Mouse (Mus musculus) hematopoietic stem cell, adult 5-6 weeks (primary cell): Measurements from ENCODE around the gene Gm5751. TPM values are rescaled to one million over a fixed set of nuclear protein-coding genes. Genes with fewer than 3 reads are reported as not detected.
"Not testable (repeated sequence)": the region's sequence is repeated elsewhere in the genome, so short reads cannot be mapped to it uniquely, and the experiment has no call there.

Experiments used
- ATAC-seq, 2 experiments: fragments of 125-278 bp in 1 of 2; replicated peaks in 1 of 2; 2 replicates each; pipeline ENCODE4 v1.8.0; 2016 to 2017; ENCODE audit warnings: inconsistent platforms in 2 of 2, mild to moderate bottlenecking in 2 of 2, moderate number of reproducible peaks in 2 of 2, low read depth in 1 of 2, moderate TSS enrichment in 1 of 2; ENCODE audit not compliant: low FRiP score in 2 of 2, poor library complexity in 2 of 2, severe bottlenecking in 2 of 2, insufficient read depth in 1 of 2, low TSS enrichment in 1 of 2
- total RNA-seq: library from RNA; stranded (forward); fragments of 172-1452, 232-1000 nt; gene quantifications from 2 replicates; pipeline ENCODE4 v1.2.3, GENCODE M21; 2017

Gm5751 gene
- total RNA-seq, result not detected in 2 replicates

DNA sequence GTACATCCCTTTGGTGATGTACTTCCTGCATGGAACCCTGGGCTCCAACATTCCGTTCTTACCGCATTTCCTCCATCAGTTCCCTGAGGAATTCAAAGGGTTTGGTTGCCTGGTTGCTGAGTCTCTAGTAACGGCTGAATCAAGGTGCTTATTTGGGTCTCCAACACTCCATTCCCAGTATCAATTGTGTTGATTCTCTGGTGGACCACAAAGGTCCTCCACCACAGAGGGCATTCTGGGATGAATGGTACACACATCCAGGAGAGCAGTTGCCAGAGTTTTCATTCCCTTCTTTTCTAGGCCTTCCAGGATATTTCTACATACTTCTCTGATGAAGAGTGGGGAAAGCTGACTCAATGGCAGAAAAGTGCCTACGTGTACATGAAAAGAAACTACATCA, at the start of gene Gm5751:
Gm5751 (plus strand) TSS at position 301 of the 400 bp plus-strand sequence.
- ATAC-seq, result not testable (repeated sequence)

DNA sequence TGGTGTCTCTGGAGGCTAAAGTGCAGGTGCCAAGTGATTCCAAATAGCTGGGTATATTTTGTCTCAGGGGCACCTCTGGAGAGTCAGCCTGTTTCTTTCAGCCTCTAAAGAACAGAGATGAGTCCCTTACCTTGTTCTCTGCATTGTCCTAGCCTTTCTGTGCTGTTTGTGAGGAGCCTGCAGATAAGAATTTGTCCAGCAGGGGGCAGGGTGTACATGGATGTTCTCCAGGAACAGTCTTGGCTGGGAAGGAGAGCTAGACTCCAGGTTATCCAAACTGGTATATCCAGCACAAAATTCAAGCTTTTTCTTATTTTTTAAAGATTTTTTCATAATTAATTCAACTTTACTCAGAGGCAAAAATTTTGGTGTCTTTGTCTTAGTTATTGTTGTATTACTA, 42.0 kb upstream of the Gm5751 start:
- ATAC-seq, result no peak

- no peak for ATAC-seq
These were observed 30.4 kb upstream of the Gm5751 start, which contains the start of gene Gm6592 for GRCm38 (mm10) chrX:8843694-8844093. Gene Gm6592 (plus strand): TSS chrX:8843994.

DNA sequence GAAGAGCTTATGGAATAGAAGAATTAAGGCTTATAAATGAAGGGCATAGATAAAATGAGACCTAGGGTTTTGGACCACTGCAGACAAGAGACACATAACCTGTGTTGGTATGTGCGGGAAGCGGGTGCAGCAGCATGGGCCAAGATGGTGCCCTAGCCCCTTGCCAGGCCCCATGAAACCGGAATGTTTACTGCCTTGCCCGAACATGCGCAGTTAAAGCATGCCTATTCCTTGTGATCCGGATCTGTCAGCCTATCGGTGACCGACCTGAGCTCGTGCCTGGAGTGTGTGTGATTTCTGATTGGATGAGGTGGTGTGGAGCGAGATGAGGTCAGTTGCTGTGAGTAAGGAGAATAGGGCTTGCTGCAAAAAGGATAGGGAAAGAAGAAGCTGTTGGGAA, 21.6 kb upstream of the Gm5751 start:
- no peak for ATAC-seq

DNA sequence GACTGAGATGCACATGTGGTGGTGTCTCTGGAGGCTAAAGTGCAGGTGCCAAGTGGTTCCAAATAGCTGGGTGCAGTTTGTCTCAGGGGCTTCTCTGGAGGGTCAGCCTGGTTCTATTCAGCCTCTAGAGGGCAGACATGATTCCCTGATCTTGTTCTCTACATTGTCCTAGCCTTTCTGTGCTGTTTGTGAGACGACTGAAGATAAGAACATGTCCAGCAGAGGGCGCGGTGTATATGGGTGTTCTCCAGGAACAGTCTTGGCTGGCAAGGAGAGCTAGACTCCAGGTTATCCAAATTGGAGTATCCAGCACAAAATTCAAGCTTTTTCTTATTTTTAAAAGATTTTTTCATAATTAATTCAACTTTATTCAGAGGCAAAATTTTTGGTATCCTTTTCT, 9.7 kb upstream of the Gm5751 start:
- ATAC-seq, result peak; percentile 58 to 62; a peak in 2 of 4 replicates

DNA sequence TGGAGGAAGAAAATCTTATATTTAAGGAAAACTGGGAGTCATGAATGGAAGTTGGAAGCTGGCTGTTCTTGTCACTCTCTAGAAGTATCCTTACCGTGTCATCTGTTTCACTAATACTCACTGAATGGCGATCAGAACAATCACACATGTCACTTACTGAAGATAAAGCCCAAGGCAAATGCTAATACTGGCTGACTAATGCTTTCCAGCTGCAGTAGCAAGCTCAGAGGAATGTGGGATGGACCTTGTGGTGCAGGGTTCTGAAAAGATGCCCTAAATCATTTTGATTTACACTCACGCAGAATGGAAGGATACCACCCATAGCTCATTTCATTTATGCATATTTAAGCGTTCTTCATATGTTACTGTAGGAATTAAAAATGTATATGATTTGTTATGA, 10.3 kb downstream of the Gm5751 start:
- ATAC-seq, result no peak

DNA sequence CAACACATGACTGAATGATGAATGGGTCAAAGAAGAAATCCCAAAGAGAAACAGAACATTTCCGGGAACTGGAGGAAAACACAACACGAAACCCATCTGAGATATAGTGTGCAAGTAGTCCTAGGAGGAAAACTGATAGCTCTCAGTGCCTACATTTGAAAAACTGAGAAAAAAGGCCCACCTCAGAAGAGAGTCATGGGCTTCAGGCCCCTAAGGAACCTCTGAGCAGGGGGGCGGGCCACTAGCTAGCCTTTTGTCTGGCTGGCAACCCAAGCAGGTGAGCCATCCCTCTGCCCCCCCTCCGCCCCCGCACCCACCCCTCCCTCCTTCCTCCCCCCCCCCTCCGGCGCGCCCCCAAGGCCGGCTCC, 17.9 kb downstream of the Gm5751 start:
- no peak for ATAC-seq

GRCm38 (mm10) chrX:8892343-8893155, 18.5 kb downstream of the Gm5751 start, which contains the start of gene B630019K06Rik:
Gene B630019K06Rik (plus strand): TSS chrX:8892382.
- peak; percentile 65 to 69 for ATAC-seq

GRCm38 (mm10) chrX:8893182-8893651, 19.2 kb downstream of the Gm5751 start:
- no peak for ATAC-seq

- no peak for ATAC-seq
These were observed 26.8 kb downstream of the Gm5751 start for GRCm38 (mm10) chrX:8900823-8901222.

DNA sequence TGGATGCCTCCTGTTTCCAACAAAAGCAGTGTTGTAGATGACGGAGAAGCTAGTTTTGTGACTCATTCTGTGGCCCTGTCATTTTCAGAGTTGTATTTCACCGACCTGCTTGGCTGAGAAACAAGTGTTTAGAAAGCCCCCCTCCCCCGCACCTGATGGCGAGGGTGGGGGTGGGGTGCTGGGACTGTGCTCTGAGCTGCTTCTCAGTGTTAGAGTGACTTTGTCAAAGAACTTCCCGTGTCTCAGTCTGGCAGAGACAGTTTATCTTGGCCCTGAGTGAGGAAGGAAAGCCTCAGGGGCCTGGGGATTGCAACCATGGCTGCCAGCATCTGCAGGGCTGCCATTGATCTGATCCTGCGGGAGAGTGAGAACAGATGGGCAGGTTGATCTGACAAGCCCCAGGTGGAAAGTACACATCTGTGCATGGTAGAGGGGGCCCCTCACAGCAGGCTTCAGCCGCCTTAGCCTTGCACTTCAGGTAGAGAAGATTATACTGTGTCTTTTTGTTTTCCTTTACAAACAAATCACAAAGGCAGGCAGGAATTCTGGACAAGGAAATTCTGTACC, 27.9 kb downstream of the Gm5751 start:
- no peak for ATAC-seq

DNA sequence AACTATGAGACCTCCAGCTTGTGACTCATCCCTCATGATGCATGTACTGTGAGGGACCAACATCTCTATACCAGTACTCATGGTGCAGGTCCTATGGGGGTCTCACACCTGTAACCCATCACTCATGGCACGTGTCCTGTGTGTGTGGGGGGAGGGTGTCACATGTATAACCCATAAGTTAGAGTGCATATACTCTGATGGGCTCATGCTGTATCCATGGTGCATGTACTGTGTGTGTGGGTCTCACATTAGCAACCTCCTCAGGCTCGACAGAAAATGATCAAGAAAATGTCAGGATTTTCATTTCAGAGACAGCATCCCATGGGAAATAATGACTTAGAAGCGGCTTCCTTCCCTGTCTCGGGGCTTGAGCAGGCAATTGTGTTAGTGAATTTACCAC, 47.0 kb downstream of the Gm5751 start:
- no peak for ATAC-seq

DNA sequence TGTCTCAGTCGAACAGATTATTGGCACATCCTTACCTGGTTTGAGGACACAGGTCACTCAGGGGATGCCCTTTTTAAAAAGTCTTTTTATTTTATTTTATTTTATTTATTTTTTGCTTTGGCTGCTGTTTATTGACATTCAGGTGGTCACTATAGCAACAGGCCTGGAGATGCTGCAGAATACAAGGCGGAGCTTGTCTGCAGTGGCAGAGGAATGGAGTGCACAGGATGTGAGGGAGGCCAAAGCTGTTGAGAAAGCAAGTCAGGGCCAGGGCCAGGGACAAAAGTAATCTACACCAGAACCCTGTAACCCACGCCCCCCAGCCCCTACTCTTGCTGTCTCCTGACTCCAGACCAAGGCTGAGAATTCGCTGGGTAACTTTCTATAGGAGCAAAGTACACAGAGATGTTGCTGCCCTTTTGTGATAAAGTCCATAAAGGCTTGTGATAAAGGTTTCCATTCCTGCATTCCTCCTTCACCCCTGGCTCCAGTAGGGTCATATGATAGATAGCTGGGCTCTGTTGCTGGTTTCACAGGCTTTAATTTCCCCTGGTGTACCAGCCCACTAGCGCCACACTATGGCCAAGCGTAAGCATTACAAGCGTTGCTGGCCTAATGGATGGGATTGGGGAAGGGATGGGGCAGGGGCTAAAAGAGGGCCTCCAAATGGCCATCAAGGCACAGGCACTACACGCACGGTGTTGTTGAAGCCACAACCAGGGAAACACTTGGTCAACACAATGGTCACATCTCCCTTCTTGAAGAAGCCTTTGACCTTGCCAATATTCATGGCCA, 48.0 kb downstream of the Gm5751 start:
- ATAC-seq, result peak in 1 of 2 experiments; percentile 17; a peak in 1 of 4 replicates

GRCm38 (mm10) chrX:8927308-8927707, 53.3 kb downstream of the Gm5751 start:
- no peak for ATAC-seq

Other genes with a start within 250 kb of the Gm5751 start
- not detected in 2 replicates for gene Ssxb8, start 183.4 kb upstream of the Gm5751 start, total RNA-seq
- gene Ssx9, start 125.8 kb upstream of the Gm5751 start, total RNA-seq, result not detected in 2 replicates
- gene Ssxb5, start 70.6 kb upstream of the Gm5751 start, total RNA-seq, result not detected in 2 replicates
- gene Gm6592, start 30.3 kb upstream of the Gm5751 start, total RNA-seq, result not detected in 2 replicates
- 2.1 and 2.8 TPM in 2 replicates for gene B630019K06Rik, start 18.1 kb downstream of the Gm5751 start, total RNA-seq
- not detected in 2 replicates for gene Fthl17b, start 88.7 kb downstream of the Gm5751 start, total RNA-seq
- gene Fthl17c, start 102.3 kb downstream of the Gm5751 start, total RNA-seq, result not detected in 2 replicates
- gene Fthl17d, start 112.5 kb downstream of the Gm5751 start, total RNA-seq, result not detected in 2 replicates
- gene Fthl17e, start 159.2 kb downstream of the Gm5751 start, total RNA-seq, result not detected in 2 replicates
- gene Fthl17f, start 188.8 kb downstream of the Gm5751 start, total RNA-seq, result not detected in 2 replicates
- gene 4930402K13Rik, start 230.3 kb downstream of the Gm5751 start, total RNA-seq, result not detected in 2 replicates